Mouse (Mus musculus) small intestine, adult 2 months (tissue): ENCODE measurements around the gene Ahcyl2.

ENCODE experiments used
- CTCF ChIP-seq: fragments of 200-500 bp; IDR thresholded peaks from 2 replicates; pipeline ENCODE4 v1.5.1; 2012; ENCODE audit warnings: low read depth, mild to moderate bottlenecking, control low read depth, inconsistent platforms, low read length, moderate library complexity, mixed read lengths; ENCODE audit not compliant: insufficient replicate concordance, insufficient read length; ENCODE audit errors: extremely low read depth
- POLR2A ChIP-seq: fragments of 200-500 bp; IDR thresholded peaks from 2 replicates; pipeline ENCODE4 v1.6.1; 2012; ENCODE audit warnings: low read depth, mild to moderate bottlenecking, control low read depth, inconsistent platforms, low read length, moderate library complexity

DNA sequence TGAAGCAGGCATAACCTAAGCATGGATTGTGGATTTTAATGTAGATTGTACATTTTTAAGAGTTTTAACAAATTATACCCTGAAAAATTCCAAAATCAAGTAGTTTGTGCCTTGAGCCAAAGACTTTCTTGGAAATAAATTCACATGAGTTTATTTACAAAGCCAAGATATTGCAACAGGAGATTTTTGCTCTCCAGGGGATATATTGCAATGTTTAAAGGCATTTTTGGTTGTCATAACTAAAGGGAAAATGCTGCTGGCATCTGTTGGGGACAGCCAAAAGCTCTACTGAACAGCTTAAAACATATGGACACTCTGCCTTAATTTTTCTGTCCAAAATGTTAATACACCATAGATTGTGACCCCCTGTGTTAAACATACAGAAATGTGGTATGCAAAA is 146.3 kb downstream of the Ahcyl2 start:
- TF ChIP-seq CTCF (no peak), POLR2A (no peak)
